7 mouse cellular contexts compared by ENCODE assay signal in the genomic region with DNA sequence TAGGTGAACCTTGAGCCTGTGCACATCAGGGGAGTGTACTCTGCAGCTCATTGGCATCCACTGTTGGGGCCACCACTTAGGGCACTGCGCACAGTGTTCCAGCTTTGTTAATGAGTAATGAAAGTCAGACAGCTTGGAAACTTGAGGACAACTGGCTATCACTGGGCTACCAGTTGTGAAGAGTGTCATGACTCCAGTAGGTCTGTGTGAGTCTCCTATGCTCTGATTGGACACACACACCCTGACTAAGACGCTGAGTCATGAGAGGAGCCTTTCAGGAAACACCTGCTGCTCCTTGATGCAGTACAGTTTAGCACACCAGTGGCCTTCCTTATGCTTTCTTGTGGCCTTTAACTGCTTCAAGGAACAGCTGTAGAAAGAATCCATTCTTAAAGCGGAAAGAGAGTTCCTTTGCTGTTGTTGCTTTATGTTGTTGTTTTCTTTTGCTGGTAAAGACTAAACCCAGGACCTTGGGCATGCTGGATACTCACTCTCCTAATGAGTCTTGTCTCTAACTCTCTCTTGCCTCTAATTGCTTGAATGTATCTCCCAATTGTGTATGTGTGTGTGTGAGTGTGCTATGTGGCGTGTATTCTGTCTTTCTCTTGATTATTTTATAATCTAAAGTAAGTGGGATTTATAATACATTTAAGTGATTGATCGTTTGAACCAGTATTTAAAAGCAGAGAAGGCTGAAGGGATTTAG. TPM values are rescaled to one million over a fixed set of nuclear protein-coding genes. Genes with fewer than 3 reads are reported as not detected.
DNase-seq lines count a peak whose midpoint lies in the region; ATAC-seq and TF ChIP-seq lines count a peak whose summit lies in the region.

No protein-coding gene starts in this region.

- no peak overlapping the region for H3K4me3 ChIP-seq in ES-E14 (ENCODE audit: insufficient read depth in 1 of 2, low read depth in 1 of 2, low read length in 2 of 2, poor library complexity in 1 of 2, severe bottlenecking in 1 of 2)

- DNase-seq in ES-E14 (ENCODE audit: low read depth, low spot score): no peak
- peak; percentile 76 for DNase-seq in kidney, postnatal 14 days
- peak; percentile 7 for DNase-seq in splenic B cell, adult 2 months (ENCODE audit: low read depth, low spot score)
- no peak for DNase-seq in right cerebral cortex, postnatal 4 days
- no peak for DNase-seq in gastrocnemius, postnatal 36 days

- no peak overlapping the region for H3K9ac ChIP-seq in ES-E14 (ENCODE audit: insufficient read depth, low read depth, low read length, poor library complexity, severe bottlenecking)

- peak; percentile 100 for ATAC-seq in common myeloid progenitor, adult 5-6 weeks (replicated peaks; ENCODE audit: low read depth, poor library complexity, severe bottlenecking)
- no peak for ATAC-seq in monocyte, adult 5-6 weeks (replicated peaks; ENCODE audit: insufficient number of reproducible peaks, low FRiP score, low TSS enrichment, poor library complexity, severe bottlenecking)

- H3K9me3 ChIP-seq in ES-E14 (ENCODE audit: control insufficient read depth, insufficient read depth, low read depth, low read length): no peaks in the 10 kb centered on the region

- H3K27me3 ChIP-seq in splenic B cell, adult 2 months (ENCODE audit: control insufficient read depth, insufficient read depth, low read length, poor library complexity, severe bottlenecking): no peaks in the 10 kb centered on the region

- H3K4me1 ChIP-seq in ES-E14 (ENCODE audit: control insufficient read depth in 2 of 2, insufficient read depth in 2 of 2, low read length in 2 of 2, poor library complexity in 1 of 2): peaks cover 0 to 3% of the 10 kb centered on the region in 2 experiments; a peak in 1 of 4 replicates

- no peaks in the 10 kb centered on the region for H3K36me3 ChIP-seq in ES-E14 (ENCODE audit: control insufficient read depth, insufficient read depth, low read length, poor library complexity, severe bottlenecking)
- H3K36me3 ChIP-seq in splenic B cell, adult 2 months (ENCODE audit: control insufficient read depth, insufficient read depth, low read length, poor library complexity, severe bottlenecking): no peaks in the 10 kb centered on the region

- H3K27ac ChIP-seq in ES-E14 (ENCODE audit: insufficient read depth, low read depth, low read length, poor library complexity, severe bottlenecking): peak overlapping the region; percentile 24; the same call in 1 of the 2 replicates

- intact Hi-C loops in gastrocnemius, postnatal 36 days (cut with DNase I): no loop called here

- in situ Hi-C loops in ES-E14 (cut with MboI; ENCODE audit: low sequenced_read_pairs in 2 of 2, unreplicated experiment in 2 of 2): loop anchor here (25.0 kb wide), 1 partner anchor 275 kb away; the partner anchor contains the start of genes Gm5580 (in 2 of the 2) and Olfr214 (in 2 of the 2)

TF ChIP-seq in ES-E14, 5 proteins besides CTCF, POLR2A, EP300 and RAD21:
- no peak for TF ChIP-seq MAFK (IDR thresholded peaks at IDR 0.05; ENCODE audit: insufficient read depth, low read depth, low read length)
- no peak for TF ChIP-seq HCFC1 (IDR thresholded peaks at IDR 0.05; ENCODE audit: borderline replicate concordance, insufficient read depth, low read length)
- TF ChIP-seq ZNF384 (IDR thresholded peaks at IDR 0.05; ENCODE audit: low read depth, low read length): no peak
TF ChIP-seq in ES-E14: peak in this region for 0.

RNA-seq across cellular contexts. Expression of gene Zfand4, which starts 23.0 kb away (rescaled TPM):
- 0.79 and 1.2 TPM in 2 replicates for total RNA-seq in ES-E14 (2012; rRNA removed)
- total RNA-seq in common myeloid progenitor, adult 5-6 weeks (2017): 18.5 and 25.0 TPM in 2 replicates
- total RNA-seq in monocyte, adult 5-6 weeks (2017): 4.7 to 7.8 TPM (median 6.4 TPM) in 3 replicates
- total RNA-seq in gastrocnemius, postnatal 36 days (2021): under 1 TPM; 0.51 to 0.86 TPM

RNA-seq across cellular contexts. Expression of gene March8, which starts 50.8 kb away (rescaled TPM):
- 17.6 and 20.1 TPM in 2 replicates for total RNA-seq in ES-E14 (2012; rRNA removed)
- total RNA-seq in common myeloid progenitor, adult 5-6 weeks (2017): 20.6 and 24.8 TPM in 2 replicates
- total RNA-seq in monocyte, adult 5-6 weeks (2017): 13.5 to 21.6 TPM (median 13.8 TPM) in 3 replicates
- total RNA-seq in gastrocnemius, postnatal 36 days (2021): 10 to 100 TPM; 23.4 to 24.9 TPM

Comparison
In these comparisons a context has a peak if more than half of its experiments do, and no peak if none do; other contexts are left out.
1. DNase-seq: peak in kidney, postnatal 14 days (single experiment) and splenic B cell, adult 2 months (single experiment); none in ES-E14 (single experiment), right cerebral cortex, postnatal 4 days (single experiment) and gastrocnemius, postnatal 36 days (0 of 2).